Mouse (Mus musculus) MEL (cell line): ENCODE data around the gene Hist2h3b. TPM values are rescaled to one million over a fixed set of nuclear protein-coding genes. Genes with fewer than 3 reads are reported as not detected.
"Not testable (repeated sequence)": the region's sequence is repeated elsewhere in the genome, so short reads cannot be mapped to it uniquely, and the experiment has no call there.

Source experiments
- DNase-seq: peaks from one replicate; pipeline ENCODE4 v3.0.0; 2011; ENCODE audit warnings: low read depth, low spot score
- H3K27ac ChIP-seq: 2 replicates; pipeline ENCODE4 v1.5.1; 2012; ENCODE audit warnings: low read depth, mild to moderate bottlenecking, control low read depth, low read length, moderate library complexity; ENCODE audit not compliant: control insufficient read depth
- H3K27me3 ChIP-seq, 2 experiments: fragments of 150-350 bp in 1 of 2; sonication (generic) in 1 of 2; 2 replicates each; pipeline ENCODE4 v1.6.1; 2012; ENCODE audit warnings: low read length in 2 of 2, mild to moderate bottlenecking in 2 of 2, improper control_type of control experiment in 1 of 2, moderate library complexity in 1 of 2; ENCODE audit not compliant: insufficient read depth in 2 of 2, control insufficient read depth in 1 of 2
- H3K36me3 ChIP-seq, 2 experiments: 2 replicates each; pipeline ENCODE4 v1.6.1; 2012 to 2014; ENCODE audit warnings: low read length in 2 of 2, improper control_type of control experiment in 1 of 2, inconsistent platforms in 1 of 2, mild to moderate bottlenecking in 1 of 2; ENCODE audit not compliant: insufficient read depth in 2 of 2, control insufficient read depth in 1 of 2
- H3K4me1 ChIP-seq, 2 experiments: fragments of 150-350 bp in 1 of 2; sonication (generic) in 1 of 2; 2 replicates each; pipeline ENCODE4 v1.6.1; 2012; ENCODE audit warnings: low read length in 2 of 2, improper control_type of control experiment in 1 of 2, mild to moderate bottlenecking in 1 of 2; ENCODE audit not compliant: insufficient read depth in 2 of 2, control insufficient read depth in 1 of 2
- H3K4me3 ChIP-seq, 2 experiments: fragments of 150-350 bp in 1 of 2; sonication (generic) in 1 of 2; 2 replicates each; pipeline ENCODE4 v1.5.1; 2012; ENCODE audit warnings: low read depth in 2 of 2, low read length in 2 of 2, mild to moderate bottlenecking in 2 of 2, moderate library complexity in 2 of 2, control low read depth in 1 of 2, improper control_type of control experiment in 1 of 2; ENCODE audit not compliant: control insufficient read depth in 1 of 2, insufficient read depth in 1 of 2
- H3K79me2 ChIP-seq: 2 replicates; pipeline ENCODE4 v1.6.1; 2012; ENCODE audit warnings: mild to moderate bottlenecking, low read length, moderate library complexity; ENCODE audit not compliant: control insufficient read depth, poor library complexity, insufficient read depth
- H3K9ac ChIP-seq: 2 replicates; pipeline ENCODE4 v1.6.1; 2012; ENCODE audit warnings: low read depth, mild to moderate bottlenecking, control low read depth, low read length, moderate library complexity; ENCODE audit not compliant: control insufficient read depth, poor library complexity, severe bottlenecking
- H3K9me3 ChIP-seq: fragments of 150-350 bp; sonication (generic); replicated peaks from 2 replicates; pipeline ENCODE4 v1.6.1; 2012; ENCODE audit warnings: mild to moderate bottlenecking, low read length, improper control_type of control experiment, moderate library complexity; ENCODE audit not compliant: insufficient read depth
- CTCF ChIP-seq, 3 experiments: IDR thresholded peaks in 2 of 3; conservative IDR thresholded peaks in 1 of 3; 2 replicates each; pipeline ENCODE4 v1.5.1; 2011 to 2012; ENCODE audit warnings: low read length in 3 of 3, low read depth in 2 of 3, mild to moderate bottlenecking in 2 of 3, improper control_type of control experiment in 1 of 3, inconsistent platforms in 1 of 3, mixed read lengths in 1 of 3, moderate library complexity in 1 of 3; ENCODE audit not compliant: control insufficient read depth in 1 of 3, insufficient read depth in 1 of 3, poor library complexity in 1 of 3, severe bottlenecking in 1 of 3
- GABPA ChIP-seq: IDR thresholded peaks from 2 replicates; pipeline ENCODE4 v1.6.1; 2012; ENCODE audit warnings: low read depth, mild to moderate bottlenecking, inconsistent platforms, low read length, improper control_type of control experiment, moderate library complexity
- GATA1 ChIP-seq: IDR thresholded peaks from 2 replicates; pipeline ENCODE4 v1.6.1; 2011; ENCODE audit warnings: low read depth, low read length, improper control_type of control experiment
- HCFC1 ChIP-seq: IDR thresholded peaks from 2 replicates; pipeline ENCODE4 v1.6.1; 2012; ENCODE audit warnings: low read depth, mild to moderate bottlenecking, inconsistent platforms, low read length, improper control_type of control experiment, moderate library complexity
- JUND ChIP-seq: IDR thresholded peaks from 2 replicates; pipeline ENCODE4 v1.6.1; 2011; ENCODE audit warnings: low read depth, mild to moderate bottlenecking, improper control_type of control experiment, low read length
- NRF1 ChIP-seq: IDR thresholded peaks from 2 replicates; pipeline ENCODE4 v1.6.1; 2014; ENCODE audit warnings: low read depth, mild to moderate bottlenecking, inconsistent platforms, low read length, improper control_type of control experiment, moderate library complexity; ENCODE audit not compliant: poor library complexity, insufficient read depth, severe bottlenecking
- POLR2AphosphoS5 ChIP-seq: IDR thresholded peaks from 2 replicates; pipeline ENCODE4 v1.6.1; 2012; ENCODE audit warnings: low read depth, borderline replicate concordance, mild to moderate bottlenecking, inconsistent platforms, low read length, moderate library complexity, mixed read lengths
- SIN3A ChIP-seq: IDR thresholded peaks from 2 replicates; pipeline ENCODE4 v1.6.1; 2012; ENCODE audit warnings: low read length, improper control_type of control experiment, inconsistent platforms
- SMC3 ChIP-seq: IDR thresholded peaks from 2 replicates; pipeline ENCODE4 v1.6.1; 2011; ENCODE audit warnings: low read depth, low read length, improper control_type of control experiment
- polyA plus RNA-seq, 2 experiments: library from polyadenylated mRNA; stranded (reverse) in 1 of 2; unstranded in 1 of 2; fragments of >175 nt in 1 of 2; fragments of >200 nt in 1 of 2; gene quantifications; 2 replicates each; pipeline versions ENCODE4 v1.2.1 to v1.2.4; 2012; ENCODE audit warnings: low replicate concordance in 2 of 2, low read depth in 1 of 2; ENCODE audit not compliant: insufficient read length in 2 of 2, insufficient read depth in 1 of 2, missing spikeins in 1 of 2
- total RNA-seq: library from RNA; depleted of rRNA; stranded (reverse); fragments of 300-350 nt; gene quantifications from 2 replicates; pipeline ENCODE4 v1.2.3, GENCODE M21; 2012

Gene Hist2h3b
- total and polyA plus RNA-seq, 3 experiments: 71.7 to 3,962 TPM; not detected in 1

- peak overlapping the region; percentile 96 for H3K27ac ChIP-seq
Observed at GRCm38 (mm10) chr3:96267541-96267940, 913 bp upstream of the Hist2h3b start.

GRCm38 (mm10) chr3:96268776-96269378 is 423 bp downstream of the Hist2h3b start:
- Histone ChIP-seq H3K27ac (peak overlapping the region; percentile 96), H3K4me3 (peak overlapping the region; percentile 7 to 56), H3K4me1 (peaks cover 0 to 24% of the 10 kb centered on the region in 2 experiments; a peak in 2 of 4 replicates), H3K36me3 (peaks cover 0 to 31% of the 10 kb centered on the region in 2 experiments; a peak in 2 of 4 replicates), H3K9ac (peak overlapping the region; percentile 73)
- DNase-seq, H3K79me2 ChIP-seq, H3K27me3 ChIP-seq, H3K9me3 ChIP-seq: not testable (repeated sequence)
- peak; percentile 85; the same call in 1 of the 2 replicates for TF ChIP-seq POLR2AphosphoS5

More at GRCm38 (mm10) chr3:96267541-96267940, 913 bp upstream of the Hist2h3b start:
- peak; percentile 72 for DNase-seq
- Histone ChIP-seq H3K36me3 (peaks cover 0 to 31% of the 10 kb centered on the region in 2 experiments; a peak in 2 of 4 replicates), H3K4me1 (peaks cover 0 to 18% of the 10 kb centered on the region in 2 experiments; a peak in 2 of 4 replicates), H3K27me3 (no peaks in the 10 kb centered on the region), H3K4me3 (peak overlapping the region; percentile 51 to 57), H3K9ac (peak overlapping the region; percentile 71), H3K79me2 (peaks cover 8% of the 10 kb centered on the region; the same call in 1 of the 2 replicates), H3K9me3 (no peaks in the 10 kb centered on the region)
- no peak for TF ChIP-seq SMC3
- TF ChIP-seq GATA1: no peak
- no peak for TF ChIP-seq JUND
- no peak for TF ChIP-seq SIN3A
- TF ChIP-seq NRF1: no peak

- Histone ChIP-seq H3K79me2 (peaks cover 3% of the 10 kb centered on the region; the same call in 1 of the 2 replicates), H3K9me3 (no peaks in the 10 kb centered on the region), H3K36me3 (peaks cover 0 to 26% of the 10 kb centered on the region in 2 experiments; a peak in 2 of 4 replicates), H3K9ac (peak within 1 kb of the TSS; percentile 73), H3K27me3 (no peaks in the 10 kb centered on the region), H3K4me1 (peaks cover 0 to 20% of the 10 kb centered on the region in 2 experiments; a peak in 2 of 4 replicates), H3K27ac (peak within 1 kb of the TSS; percentile 96), H3K4me3 (peak within 1 kb of the TSS; percentile 7 to 56)
- TF ChIP-seq CTCF (IDR thresholded peaks at IDR 0.05 in 2 of 3, conservative IDR thresholded peaks at IDR 0.05 in 1 of 3; ENCODE audit: control insufficient read depth in 1 of 3, insufficient read depth in 1 of 3, low read depth in 2 of 3, low read length in 3 of 3, poor library complexity in 1 of 3, severe bottlenecking in 1 of 3) (0 out of 6 replicates have a peak, but pooled peaks of 1 of the 3 experiments have one; percentile 3), HCFC1 (no peak), GABPA (no peak), POLR2AphosphoS5 (peak; percentile 100)
- DNase-seq: peak; percentile 100
Observed at GRCm38 (mm10) chr3:96269511-96270474, 1.3 kb downstream of the Hist2h3b start, which contains the start of gene Hist2h2bb. TSS of gene Hist2h2bb (plus strand) at chr3:96269752.
